Mouse (Mus musculus): ENCODE measurements around the gene Piwil4.
"Not testable (repeated sequence)": the region's sequence is repeated elsewhere in the genome, so short reads cannot be mapped to it uniquely, and the experiment has no call there.

Piwil4 gene

DNA sequence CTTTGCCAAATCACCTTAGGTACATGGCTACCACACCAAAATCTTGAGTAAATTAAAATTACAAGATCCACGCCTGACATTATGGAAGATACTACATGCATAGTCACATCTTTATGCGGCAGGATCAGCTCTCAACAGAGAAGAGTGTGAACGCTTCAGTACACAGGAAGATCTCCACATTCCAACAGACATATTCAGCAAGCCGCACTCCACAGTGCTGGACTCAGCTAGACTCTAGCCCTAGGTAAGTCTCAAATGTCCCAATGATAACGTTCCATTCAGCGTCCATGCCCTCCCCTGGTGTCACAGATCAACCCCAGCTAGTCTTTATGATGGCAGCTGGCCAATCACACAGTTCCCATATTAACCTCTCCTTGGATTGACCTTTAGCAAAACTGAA lies 14.5 kb downstream of the Piwil4 start:
- DNase-seq (ENCODE audit: low read depth, low spot score) = no peak

DNA sequence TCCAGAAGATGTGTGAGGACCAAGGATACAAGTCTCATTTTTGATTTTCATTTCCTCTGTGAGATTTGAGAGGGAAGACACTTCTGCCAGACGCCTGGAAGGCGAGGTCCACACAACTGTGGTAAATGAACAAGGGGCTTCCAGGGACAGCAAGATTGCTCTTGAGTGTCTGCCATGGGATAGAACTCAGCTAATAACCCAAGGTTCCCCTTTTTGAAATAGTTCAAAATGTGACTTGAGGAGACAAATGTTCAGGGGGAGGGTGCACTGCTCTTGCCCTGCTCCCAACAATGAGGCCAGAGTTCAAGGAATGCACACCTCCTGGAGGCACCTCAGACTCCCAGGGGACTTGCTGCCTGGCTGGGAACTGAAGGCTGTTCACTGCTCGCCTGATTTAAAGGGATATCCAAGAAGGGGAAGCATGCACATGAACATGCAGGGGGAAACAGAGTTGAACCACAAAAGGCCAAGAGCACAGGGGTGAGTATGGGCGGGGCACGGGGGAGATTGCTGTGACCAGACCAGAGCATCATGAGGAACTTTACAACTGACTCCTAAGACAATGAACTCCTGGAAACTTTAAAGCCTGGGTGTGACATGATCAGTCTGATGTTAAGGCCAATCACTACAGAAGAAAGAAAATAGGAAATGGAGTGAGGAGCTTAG lies 15.6 kb downstream of the Piwil4 start:
- no peak for DNase-seq (ENCODE audit: low read depth, low spot score)

DNA sequence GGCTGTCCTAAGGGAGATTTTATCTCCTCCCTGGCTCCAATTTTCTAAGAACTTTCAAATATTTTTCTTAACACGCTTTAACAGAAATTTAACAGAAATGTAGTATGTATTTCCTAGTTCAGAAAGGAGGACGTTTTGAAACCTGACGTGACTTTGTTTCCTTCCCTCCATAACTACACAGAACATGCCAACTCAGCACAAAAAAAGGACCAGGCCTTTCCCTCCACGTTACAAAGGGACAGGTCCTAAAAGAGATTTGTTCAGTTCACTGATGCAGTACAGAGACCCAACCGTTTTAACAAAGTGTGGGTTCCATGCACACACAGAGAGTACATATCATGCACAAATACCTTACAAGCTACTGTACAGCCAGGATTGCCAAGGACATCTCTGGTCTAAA lies 18.9 kb downstream of the Piwil4 start:
- no peak for DNase-seq (ENCODE audit: low read depth, low spot score)

DNA sequence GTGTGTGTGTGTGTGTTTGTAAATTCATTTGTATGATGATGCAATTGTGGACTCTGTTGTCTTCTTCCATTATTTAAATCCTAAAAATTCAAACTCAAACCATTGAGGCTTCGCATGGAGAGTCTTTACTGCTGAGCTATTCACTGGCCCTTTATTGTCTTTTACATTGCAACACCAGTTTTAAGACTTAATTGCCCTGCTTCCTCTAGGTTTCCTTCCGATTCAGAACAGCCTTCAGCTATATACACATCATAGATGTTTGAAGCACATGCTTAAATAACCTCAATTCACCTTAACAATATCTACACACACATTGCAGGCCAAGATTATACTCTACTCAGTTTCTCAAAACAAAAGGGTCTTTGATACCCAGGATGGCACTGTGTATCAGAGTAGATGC lies 20.1 kb downstream of the Piwil4 start:
- no peak for DNase-seq (ENCODE audit: low read depth, low spot score)

DNA sequence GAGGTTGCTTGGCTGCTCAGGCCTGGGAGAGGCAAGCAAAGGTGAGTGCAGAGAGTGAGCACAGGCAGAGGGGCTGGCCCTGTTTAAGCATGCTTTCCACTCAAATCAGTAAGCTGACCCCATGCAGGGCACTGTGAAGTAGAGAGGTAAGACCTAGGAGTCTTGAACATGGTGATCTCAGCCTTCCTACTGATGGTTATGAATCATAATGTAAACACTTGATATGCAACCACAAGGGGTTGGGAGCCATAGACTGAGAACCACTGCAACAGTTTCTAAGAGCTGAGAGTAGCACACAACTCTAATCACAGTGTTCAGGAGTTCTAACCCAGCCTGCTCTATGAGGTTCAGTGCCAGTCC lies 22.2 kb downstream of the Piwil4 start:
- no peak for DNase-seq (ENCODE audit: low read depth, low spot score)

DNA sequence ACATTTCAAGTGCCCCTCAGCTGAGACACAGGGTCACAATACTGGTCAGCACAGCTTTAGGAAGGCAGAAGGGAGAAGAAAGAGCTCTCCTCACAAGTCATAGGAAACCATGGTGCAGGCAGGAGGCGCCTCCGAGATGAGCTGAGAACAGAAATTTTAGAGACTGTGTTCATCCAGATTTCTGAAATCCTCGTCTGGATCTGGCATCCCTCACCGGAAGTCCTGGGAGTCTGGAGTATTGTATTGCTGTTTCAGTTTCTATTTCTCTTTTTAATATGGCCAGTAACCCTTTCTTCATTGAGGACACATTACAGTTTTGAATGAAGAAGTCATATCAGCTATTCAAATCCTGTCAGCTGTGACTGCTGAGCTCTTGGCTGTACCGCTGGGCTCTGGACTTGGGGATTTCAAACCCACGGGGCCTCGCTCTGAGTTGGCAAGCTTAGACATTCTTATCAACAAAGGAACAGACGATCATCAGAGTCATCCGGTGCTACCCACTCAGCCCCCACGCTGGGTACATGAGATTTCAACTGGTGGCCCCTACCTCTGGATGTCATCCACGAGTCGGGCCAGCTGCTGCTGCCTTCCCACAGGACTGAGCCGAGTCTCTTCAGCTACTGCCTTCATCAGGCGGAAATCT lies 22.7 kb downstream of the Piwil4 start:
- no peak for DNase-seq (ENCODE audit: low read depth, low spot score)

DNA sequence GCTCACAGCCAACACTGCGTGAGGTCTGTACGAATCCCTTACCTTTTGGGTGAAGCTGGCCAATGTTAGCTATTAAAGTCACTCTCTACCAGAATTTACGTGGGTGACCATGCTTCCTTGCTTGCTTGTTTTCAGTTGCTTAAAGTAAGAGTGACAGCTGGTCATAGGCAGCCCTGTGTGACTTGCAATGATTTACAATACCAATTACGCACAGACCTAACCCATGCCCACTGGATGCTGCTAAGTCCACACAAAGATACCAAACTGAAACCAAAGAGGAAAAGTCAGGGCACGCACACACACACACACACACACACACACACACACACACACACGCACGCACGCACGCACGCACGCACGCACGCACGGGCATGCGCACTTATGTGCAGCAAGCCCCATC lies 25.3 kb downstream of the Piwil4 start:
- DNase-seq (ENCODE audit: low read depth, low spot score) = no peak

DNA sequence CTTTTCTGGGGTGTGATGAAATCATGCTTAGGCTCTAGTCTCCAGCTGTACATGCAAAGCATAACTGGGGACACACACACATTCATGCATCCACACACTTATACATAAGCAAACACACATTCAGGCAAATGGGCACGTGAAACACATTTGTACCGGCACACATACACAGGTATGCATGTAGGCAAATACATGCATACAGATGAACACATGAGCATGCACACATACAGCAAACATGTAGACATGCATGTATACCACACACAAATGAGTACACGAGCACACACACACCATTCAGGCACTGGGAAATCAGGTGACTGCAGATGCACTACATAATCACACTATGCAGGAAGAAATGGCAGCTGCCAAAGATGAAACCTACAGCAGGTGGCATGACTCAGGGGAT lies 29.6 kb downstream of the Piwil4 start:
- DNase-seq (ENCODE audit: low read depth, low spot score) = no peak

DNA sequence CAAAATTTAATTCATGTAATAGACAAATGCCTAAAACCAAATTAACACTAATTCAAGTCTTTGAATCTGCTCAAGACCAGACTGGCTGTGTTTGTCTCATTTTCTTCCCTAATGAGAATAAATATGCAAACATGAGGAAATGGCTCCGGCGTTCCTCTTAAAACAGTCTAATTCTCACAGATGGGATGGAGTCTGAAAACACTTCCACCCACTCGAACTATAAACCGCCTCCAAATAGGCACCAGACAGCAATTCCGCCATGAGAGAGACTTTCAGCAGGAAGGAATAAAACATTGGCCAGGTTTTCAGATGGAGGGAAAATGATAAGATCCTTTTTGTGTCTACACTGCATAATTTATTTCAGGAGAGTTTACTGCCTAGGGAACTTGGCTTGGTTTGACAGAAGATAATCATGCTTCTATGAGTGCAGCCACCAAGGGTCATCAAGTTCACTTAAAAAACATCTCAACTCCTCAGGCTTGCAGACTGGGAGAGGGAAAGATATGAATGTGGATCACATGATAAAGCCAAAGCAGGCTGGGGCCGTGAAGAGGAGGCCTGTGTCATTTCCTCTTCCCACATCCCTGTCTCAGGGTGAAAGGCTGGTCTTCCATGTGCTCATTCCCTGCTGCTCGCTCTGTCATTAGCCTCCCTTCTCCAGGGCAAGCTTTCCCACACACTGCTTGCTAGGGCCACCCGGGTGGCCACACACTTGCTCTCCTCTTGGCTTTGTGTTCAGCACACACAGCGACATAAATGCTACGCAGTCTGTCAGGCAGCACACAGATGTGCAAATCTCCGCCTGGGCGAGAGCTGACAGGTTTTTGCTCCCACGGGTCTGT lies 35.0 kb downstream of the Piwil4 start:
- DNase-seq (ENCODE audit: low read depth, low spot score) = peak; percentile 36

DNA sequence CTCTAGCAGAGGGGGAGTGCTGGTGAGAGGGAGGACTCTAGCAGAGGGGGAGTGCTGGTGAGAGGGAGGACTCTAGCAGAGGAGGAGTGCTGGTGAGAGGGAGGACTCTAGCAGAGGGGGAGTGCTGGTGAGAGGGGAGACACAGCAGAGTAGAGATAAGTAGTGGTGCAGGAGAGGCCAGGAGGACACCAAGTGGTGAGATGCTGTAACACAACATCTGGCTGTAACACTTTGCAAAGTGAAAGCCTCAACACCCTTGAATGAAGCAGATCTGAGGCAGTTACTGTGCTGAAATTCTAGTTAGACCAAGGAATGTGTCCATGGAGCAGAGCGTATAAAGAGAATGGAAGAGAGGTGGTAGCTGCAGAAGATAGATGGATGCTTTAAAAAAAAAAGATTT lies 39.7 kb downstream of the Piwil4 start:
- not testable (repeated sequence) for DNase-seq (ENCODE audit: low read depth, low spot score)

DNA sequence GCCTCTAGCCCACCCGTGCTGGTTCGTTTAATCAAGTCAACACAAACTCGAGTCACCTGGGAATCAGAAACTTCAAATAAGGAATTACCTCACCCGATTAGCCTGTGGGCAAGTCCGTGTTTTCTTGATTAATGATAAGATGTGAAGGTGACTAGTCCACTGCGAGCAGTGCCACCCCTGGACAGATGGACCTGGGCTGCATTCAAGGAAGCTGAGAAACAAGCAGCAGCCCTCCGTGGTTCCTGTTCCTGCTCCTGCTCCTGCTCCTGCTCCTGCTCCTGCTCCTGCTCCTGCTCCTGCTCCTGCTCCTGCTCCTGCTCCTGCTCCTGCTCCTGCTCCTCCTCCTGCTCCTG lies 41.3 kb downstream of the Piwil4 start:
- DNase-seq (ENCODE audit: low read depth, low spot score) = no peak

DNA sequence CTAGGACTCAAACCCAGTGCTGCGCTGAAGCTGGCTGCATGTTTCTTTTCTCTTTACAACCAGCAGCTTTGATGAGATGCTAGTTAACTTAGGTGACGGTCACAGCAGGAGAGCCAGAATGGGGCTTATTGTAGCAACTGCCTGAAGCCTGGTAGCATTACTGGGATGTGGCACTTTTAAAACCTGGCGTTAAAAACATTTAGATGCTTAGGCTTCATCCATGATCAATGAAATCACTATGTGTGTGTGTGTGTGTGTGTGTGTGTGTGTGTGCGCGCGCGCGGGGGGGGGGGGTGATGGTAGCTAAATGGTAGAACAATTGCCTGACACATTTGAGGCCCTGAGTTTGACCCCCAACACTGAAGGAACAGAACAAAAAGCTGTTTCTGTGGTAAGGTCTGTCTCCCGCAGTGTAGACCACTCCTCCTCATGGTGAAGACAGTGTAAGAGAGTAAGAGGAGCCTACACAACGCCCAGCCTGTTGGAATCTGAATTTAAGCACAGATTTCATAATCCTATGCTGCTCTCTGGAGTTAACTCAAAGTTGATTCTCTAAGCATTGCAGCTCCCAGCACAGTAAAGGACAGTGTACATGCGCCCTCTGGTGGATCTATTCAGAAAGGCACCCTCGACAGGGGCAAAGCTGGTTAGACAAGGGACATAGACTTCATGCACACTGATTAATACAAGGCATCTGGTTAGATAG lies 41.8 kb downstream of the Piwil4 start:
- DNase-seq (ENCODE audit: low read depth, low spot score) = peak; percentile 73

DNA sequence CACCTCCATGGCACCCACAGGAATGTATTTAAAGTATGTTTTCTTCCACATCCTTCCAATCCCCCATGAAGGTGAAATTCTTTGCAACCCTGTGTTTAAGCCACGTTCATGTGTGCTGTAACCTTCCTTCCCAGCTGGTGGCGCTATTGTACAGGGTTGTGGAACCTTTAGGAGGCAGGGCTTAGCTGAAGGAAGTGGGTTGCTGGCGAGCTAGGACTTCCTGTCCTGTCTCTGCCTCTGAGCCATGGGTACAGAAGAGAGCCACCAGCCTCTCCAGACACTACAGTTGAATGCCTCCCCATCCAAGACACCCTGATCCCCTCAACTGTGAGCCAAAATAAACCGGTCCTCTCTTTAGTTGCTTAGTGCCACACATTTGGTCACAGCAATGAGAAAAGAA lies 42.6 kb downstream of the Piwil4 start:
- DNase-seq (ENCODE audit: low read depth, low spot score) = no peak

DNA sequence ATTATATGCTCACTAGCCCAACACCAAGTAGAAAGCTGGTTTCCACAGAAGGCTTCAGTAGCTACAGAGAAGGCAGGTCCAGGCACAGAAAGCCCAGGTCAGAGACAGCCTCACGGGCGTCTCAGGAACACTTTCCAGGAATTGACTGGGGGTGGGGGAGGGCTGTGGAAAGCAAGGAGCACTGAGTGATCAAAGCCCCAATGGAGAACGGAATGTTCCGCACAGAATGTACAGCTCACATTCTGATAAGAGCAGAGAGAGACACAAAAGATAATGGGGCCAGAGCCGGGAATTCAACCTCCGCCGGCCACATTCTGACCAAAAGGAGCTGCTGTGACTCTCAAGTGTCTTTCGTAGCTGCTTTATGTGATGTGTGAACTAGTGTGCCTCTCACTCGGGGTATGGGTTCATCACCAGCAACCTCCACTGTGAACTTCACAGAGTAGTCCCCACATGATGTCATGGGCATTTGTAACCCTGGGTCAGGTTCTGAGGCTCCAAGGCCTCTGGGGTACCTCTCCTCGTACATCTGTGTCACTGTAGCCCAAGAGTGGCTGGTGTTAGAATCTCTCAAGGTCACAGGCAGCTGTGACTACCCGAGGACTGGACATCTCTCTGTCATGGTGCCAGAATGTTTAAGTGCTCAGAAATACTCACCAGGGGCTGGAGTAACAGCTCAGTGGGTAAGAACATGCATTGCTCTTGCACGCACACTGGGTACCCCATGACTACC lies 51.0 kb downstream of the Piwil4 start:
- no peak for DNase-seq (ENCODE audit: low read depth, low spot score)

DNA sequence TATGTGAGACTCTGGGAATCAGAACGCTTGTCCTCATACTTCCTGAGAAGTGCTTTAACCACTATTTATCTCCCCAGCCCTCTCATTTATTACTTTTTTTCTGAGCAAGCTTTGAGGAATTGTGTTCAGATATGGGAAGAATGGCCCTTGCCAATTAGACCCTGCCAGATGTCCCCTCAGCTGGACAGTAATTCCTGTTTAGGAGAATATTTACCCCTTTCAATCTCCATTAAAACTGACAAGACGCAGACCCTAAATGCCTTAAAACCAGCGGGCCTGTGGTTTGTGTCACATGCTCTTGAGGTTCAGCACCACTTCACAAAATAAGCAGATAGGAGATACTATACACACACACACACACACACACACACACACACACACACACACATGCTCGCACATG lies 56.2 kb downstream of the Piwil4 start:
- DNase-seq (ENCODE audit: low read depth, low spot score) = no peak

DNA sequence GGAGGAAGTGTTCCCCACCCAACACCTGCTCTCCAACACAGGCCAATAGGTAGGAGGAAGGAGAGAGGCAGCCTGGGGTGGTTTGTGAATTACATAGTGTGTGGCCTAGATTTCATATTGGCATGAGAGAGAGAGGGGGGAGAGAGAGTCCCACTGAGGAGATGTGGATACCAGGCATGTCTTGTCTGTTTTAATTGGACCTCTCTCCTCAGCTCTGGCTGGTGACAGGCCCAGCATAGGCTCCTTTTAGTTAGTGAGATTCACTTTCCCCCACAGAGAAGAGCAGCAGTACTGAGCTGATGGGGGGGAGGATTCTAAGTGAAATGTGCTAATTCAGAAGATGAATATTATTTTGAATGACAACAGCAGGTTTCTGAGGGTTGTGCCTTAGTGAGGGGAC lies 57.8 kb downstream of the Piwil4 start:
- DNase-seq (ENCODE audit: low read depth, low spot score) = no peak

DNA sequence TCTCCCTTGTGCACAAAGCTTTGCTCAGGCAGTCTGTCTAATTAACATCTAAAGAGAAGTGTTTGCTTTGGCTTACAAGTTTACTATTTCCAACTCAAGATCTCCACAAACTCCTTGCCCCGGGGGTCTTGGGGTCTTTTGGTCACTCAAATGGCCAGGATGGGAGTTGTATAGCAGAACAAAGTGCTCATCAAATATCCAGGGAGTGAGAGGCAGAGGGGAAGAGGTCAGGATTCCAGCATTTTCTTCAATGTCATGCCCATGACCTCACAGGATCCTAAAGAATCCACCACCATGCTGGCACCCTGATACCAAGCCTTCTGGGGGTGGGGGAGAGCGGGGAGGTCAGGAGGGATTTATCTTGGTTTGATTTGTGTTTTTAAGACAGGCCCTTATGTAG lies 59.9 kb downstream of the Piwil4 start:
- no peak for DNase-seq (ENCODE audit: low read depth, low spot score)

DNA sequence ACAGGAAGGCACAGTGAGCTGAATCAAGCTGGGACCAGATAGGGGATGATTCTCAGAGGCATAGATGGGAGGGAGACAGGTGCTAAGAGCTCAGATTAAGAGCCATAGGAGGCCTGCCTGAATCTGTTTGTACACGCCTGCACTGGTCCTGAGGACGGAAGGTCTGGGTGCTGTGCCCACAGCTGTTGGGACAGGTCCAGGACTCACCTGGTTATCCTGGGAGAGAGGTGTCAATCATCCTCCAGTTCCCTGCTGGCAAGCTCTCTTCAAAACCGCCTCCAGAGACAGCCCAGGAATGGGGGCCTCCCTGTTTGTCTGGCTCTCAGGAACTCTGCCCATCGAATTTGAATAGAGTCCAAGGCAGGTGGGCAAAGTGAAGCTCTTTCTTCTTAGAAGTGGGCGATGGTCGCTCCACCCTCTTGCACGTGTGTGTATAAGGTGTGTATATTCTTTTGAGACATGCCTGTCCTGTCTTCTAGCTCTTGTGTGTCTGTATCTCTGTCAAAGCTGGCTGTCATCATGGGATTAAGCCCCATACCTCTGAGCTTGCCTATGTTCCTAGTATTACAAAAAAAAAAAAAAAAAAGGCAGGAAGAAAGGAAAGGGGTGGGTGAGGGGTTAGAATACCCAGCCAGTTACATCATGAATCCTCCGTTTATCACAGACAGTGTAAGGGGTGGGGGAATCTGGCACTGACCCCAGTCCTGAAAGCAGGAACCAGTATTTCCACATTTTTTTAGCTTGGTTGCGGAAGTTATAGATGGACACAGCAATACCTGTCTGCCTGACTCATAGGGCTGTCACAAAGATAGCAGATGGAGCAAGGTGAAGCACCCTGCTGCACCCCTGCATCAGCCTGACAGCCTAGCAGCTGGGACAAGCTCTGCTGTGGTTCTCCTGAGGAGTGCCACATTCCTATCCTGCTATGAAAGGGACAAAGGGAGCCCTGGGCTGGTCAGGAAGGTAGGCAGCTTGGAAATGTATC lies 64.5 kb downstream of the Piwil4 start:
- DNase-seq (ENCODE audit: low read depth, low spot score) = no peak

DNA sequence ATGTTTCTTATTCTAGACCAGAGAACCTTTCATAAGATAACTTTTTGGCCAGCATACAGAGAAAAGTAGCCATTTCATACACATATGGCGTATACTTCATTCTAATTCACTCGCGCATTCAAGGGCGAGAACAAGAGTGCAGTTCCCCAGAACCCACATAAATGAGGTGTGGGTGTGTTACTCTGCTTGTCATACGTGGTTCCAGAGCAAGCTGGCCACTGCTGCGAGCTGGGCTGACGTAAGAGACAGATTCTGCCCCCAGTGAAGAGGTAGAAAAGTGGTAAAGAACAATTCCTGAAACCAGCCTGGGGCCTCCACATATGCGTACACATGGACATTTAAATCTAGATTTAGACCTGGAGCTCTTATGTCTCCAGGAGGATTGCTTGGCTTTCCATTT lies 66.0 kb downstream of the Piwil4 start:
- DNase-seq (ENCODE audit: low read depth, low spot score) = no peak

DNA sequence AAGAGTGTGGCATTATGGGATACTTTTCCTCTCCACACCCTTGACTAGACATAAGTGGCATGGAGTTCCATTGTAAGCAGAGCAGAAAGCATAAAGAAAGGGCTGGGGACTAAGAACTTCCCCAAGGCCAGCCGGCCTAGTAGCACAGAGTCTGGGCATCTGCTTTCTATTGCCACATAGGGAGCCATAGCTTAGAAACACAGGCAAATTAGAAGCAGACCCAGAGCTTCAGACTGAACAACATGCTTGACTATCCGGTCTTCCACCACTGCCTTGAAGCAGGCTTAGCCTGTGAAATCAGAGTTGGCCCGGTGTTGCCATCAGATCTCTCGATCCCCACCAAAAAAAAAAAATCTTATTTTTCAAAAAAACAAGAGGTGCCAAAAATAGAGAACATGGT lies 67.4 kb downstream of the Piwil4 start:
- DNase-seq (ENCODE audit: low read depth, low spot score) = no peak

DNA sequence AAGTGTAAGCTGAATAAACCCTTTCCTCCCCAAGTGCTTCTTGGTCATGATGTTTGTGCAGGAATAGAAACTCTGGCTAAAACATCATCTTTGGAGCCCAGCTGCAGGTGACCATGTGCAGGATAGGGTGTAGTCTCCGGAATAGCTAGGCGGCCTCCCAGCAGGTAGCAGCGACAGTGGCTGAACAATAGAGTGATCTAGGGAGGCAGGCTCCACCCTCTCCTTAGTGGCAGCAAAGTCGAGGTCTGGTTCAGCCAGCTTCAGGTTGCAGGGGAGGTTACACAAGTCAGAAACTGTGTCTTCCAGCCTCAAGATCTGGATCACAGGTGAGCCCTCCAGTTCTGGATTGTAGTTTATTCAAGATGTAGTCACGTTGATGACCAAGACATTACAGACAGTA lies 68.6 kb downstream of the Piwil4 start:
- DNase-seq (ENCODE audit: low read depth, low spot score) = not testable (repeated sequence)

Data from brain, embryonic 18.5 days (tissue).